Mouse (Mus musculus) kidney, adult 2 months (tissue): ENCODE data around the gene Sidt1.

Source experiments
- CTCF ChIP-seq: fragments of 200-500 bp; conservative IDR thresholded peaks from 2 replicates; pipeline ENCODE4 v1.5.1; 2011; ENCODE audit warnings: low read depth, mild to moderate bottlenecking, control low read depth, low read length, moderate library complexity, mixed read lengths; ENCODE audit not compliant: insufficient read depth, insufficient read length
- POLR2A ChIP-seq: fragments of 200-500 bp; IDR thresholded peaks from one replicate; pipeline ENCODE4 v1.6.1; 2011; ENCODE audit warnings: low read depth, low read length, control low read depth

GRCm38 (mm10) chr16:44240406-44240805 is 92.6 kb downstream of the Sidt1 start:
- TF ChIP-seq CTCF (no peak), POLR2A (no peak)
